Mouse (Mus musculus) testis, adult 2 months (tissue): ENCODE measurements around the gene Hmgcs1. TPM values are rescaled to one million over a fixed set of nuclear protein-coding genes. Genes with fewer than 3 reads are reported as not detected.
"Not testable (repeated sequence)": the region's sequence is repeated elsewhere in the genome, so short reads cannot be mapped to it uniquely, and the experiment has no call there.

Experiments used
- H3K27ac ChIP-seq: fragments of 200-500 bp; 2 replicates; pipeline ENCODE4 v1.5.1; 2012; ENCODE audit warnings: low read depth, low read length; ENCODE audit not compliant: control insufficient read depth, insufficient read depth
- H3K27me3 ChIP-seq: fragments of 200-500 bp; 2 replicates; pipeline ENCODE4 v1.6.1; 2012; ENCODE audit warnings: mild to moderate bottlenecking, low read length, moderate library complexity; ENCODE audit not compliant: control insufficient read depth, insufficient read depth
- H3K36me3 ChIP-seq: fragments of 200-500 bp; 2 replicates; pipeline ENCODE4 v1.6.1; 2012; ENCODE audit warnings: mild to moderate bottlenecking, low read length; ENCODE audit not compliant: control insufficient read depth, insufficient read depth
- H3K4me1 ChIP-seq: fragments of 200-500 bp; 2 replicates; pipeline ENCODE4 v1.6.1; 2012; ENCODE audit warnings: low read length; ENCODE audit not compliant: control insufficient read depth, insufficient read depth
- H3K4me3 ChIP-seq: fragments of 200-500 bp; 2 replicates; pipeline ENCODE4 v1.5.1; 2012; ENCODE audit warnings: low read depth, mild to moderate bottlenecking, low read length, moderate library complexity, mixed read lengths; ENCODE audit not compliant: control insufficient read depth
- CTCF ChIP-seq: fragments of 200-500 bp; IDR thresholded peaks from 2 replicates; pipeline ENCODE4 v1.5.1; 2012; ENCODE audit warnings: low read depth, mild to moderate bottlenecking, inconsistent platforms, low read length, moderate library complexity; ENCODE audit not compliant: control insufficient read depth, insufficient read depth, insufficient replicate concordance
- POLR2A ChIP-seq: fragments of 200-500 bp; IDR thresholded peaks from 2 replicates; pipeline ENCODE4 v1.6.1; 2012; ENCODE audit warnings: low read depth, mild to moderate bottlenecking, inconsistent platforms, low read length, moderate library complexity; ENCODE audit not compliant: control insufficient read depth
- polyA plus RNA-seq: library from polyadenylated mRNA; depleted of rRNA; stranded (reverse); fragments of >200 nt; gene quantifications from 2 replicates; pipeline ENCODE4 v1.2.3, GENCODE M21; 2012

Hmgcs1 gene
- polyA plus RNA-seq, 1 experiment: 27.6 TPM

DNA sequence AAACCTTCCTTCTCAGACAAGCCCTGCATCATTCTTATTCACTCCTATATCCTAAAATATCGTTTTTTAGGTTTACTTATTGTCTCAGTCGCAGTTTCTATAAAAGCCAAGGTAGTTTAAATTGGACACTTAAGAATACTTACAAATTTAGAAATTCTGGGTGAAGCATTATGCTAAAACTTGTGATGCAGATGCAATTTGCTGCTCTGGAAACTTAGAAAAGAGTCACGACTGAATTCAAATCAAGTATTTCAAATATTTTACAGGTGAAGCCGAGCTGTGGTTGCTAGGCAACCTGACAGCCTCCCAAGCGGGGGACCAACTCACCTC, 505 bp upstream of the Hmgcs1 start:
- no peaks in the 10 kb centered on the region for H3K27me3 ChIP-seq
- TF ChIP-seq POLR2A: no peak
- TF ChIP-seq CTCF: no peak
- H3K4me3 ChIP-seq: peak overlapping the region; percentile 94
- H3K27ac ChIP-seq: peak overlapping the region; percentile 45
- H3K36me3 ChIP-seq: no peaks in the 10 kb centered on the region
- peaks cover 2% of the 10 kb centered on the region for H3K4me1 ChIP-seq

DNA sequence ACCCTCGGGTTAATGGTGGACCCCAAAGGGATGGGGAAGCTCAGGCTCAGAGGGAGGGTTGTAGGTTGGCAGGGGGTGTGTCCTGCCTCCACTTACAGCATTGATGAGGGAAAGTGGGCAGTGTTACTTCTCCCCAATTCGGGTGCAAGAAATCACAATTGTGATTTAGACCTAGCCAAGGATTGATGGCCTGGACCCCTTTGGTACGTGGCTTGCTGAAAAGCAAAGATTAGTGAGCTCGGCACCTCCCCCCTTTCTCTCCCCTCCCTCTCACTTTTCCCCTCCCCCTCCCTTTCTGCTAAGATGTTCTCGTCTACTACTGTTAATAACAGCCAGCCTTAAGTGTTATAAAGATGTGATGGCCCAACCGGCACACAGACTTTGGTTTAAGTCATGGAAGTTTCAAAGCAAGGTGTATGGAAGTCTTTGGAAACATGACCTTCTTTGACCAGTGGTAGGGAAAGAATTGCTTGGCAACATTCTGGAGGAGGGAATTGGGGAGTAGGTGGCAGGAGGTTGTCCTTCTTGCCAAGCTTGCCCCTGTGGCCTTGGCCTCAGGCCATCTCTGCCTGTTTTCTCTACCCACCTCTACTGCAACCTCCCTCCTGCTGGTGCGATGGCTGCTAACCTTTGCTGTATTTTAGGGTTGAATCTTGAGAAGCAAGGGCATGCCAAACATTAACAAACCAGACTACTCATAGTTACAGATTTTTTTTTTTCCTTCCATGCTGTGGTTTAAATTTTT, 869 bp downstream of the Hmgcs1 start:
- H3K27me3 ChIP-seq: no peaks in the 10 kb centered on the region
- peak overlapping the region; percentile 87 for H3K27ac ChIP-seq
- TF ChIP-seq CTCF (no peak), POLR2A (no peak; the same call in 1 of the 2 replicates)
- H3K36me3 ChIP-seq: no peaks in the 10 kb centered on the region
- peak overlapping the region; percentile 94 for H3K4me3 ChIP-seq
- H3K4me1 ChIP-seq: peaks cover 2% of the 10 kb centered on the region

- H3K4me1 ChIP-seq, H3K27me3 ChIP-seq, H3K36me3 ChIP-seq, H3K4me3 ChIP-seq, H3K27ac ChIP-seq: not testable (repeated sequence)
Measured at GRCm38 (mm10) chr13:119691958-119692357, 1.8 kb downstream of the Hmgcs1 start.

DNA sequence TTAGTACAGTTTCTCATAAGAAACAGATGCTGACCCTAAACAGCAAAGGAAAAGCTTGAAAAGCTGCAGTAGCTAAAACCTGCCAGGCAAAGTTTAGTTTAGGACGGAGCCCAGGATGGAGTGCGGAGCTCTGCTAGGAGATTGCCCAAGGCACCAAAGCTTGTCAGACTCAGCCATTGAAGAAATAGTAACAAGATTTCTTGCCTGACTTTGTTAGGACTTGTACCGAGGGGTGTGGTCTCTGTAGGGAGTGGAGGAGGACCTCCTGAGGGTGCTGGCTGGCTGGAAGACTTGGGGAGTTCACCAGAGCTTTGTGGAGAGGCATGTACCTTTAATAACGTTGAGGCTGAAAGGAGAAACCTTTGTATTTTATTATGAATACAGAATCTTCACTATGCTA, 5.5 kb downstream of the Hmgcs1 start:
- Histone ChIP-seq H3K4me1 (peaks cover 2% of the 10 kb centered on the region), H3K36me3 (no peaks in the 10 kb centered on the region), H3K4me3 (no peak overlapping the region), H3K27me3 (no peaks in the 10 kb centered on the region), H3K27ac (no peak overlapping the region)
- TF ChIP-seq CTCF (no peak), POLR2A (no peak)

DNA sequence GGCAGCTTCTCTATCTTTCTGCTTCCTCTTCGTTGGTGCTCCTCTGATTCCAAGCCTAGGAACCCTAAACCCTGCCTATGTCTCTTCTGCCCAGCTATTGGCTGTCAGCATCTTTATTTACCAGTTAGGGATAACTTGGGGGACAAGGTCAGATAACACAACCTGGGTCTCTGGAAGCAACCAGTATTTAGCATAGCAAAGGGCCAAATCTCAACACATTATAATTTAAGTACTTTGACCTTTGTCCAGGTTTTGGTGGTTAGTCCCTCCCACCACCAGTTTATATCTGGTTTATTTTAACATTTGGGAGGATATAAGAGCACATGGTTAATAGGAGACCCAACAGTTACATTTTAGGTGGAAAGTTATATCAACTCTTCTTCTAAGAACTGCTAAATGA, 6.3 kb downstream of the Hmgcs1 start:
- Histone ChIP-seq H3K4me3 (no peak overlapping the region), H3K4me1 (no peaks in the 10 kb centered on the region), H3K27ac (no peak overlapping the region), H3K36me3 (no peaks in the 10 kb centered on the region), H3K27me3 (no peaks in the 10 kb centered on the region)
- TF ChIP-seq POLR2A: no peak
- TF ChIP-seq CTCF: no peak

DNA sequence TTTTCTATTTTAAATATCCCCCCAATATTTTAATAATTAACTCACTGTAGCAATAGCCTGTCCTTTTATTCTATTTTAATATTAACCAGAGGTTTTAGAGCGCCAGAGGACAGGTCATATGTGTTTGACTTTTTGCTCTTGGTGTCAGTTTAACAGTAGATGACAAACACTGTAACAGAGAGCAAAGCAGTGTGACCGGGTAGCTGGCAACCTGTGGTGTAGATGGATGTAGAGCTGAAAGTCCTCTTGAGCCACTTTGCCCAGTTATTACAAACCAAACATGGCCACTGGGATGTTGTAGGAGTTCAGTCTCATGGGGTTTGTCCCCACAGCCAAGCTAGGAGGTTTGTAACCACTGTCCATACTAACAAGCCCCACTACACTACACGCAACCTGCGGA, 8.3 kb downstream of the Hmgcs1 start:
- Histone ChIP-seq H3K4me3 (no peak overlapping the region), H3K27ac (no peak overlapping the region), H3K4me1 (no peaks in the 10 kb centered on the region), H3K27me3 (no peaks in the 10 kb centered on the region), H3K36me3 (no peaks in the 10 kb centered on the region)
- TF ChIP-seq CTCF: no peak
- TF ChIP-seq POLR2A: no peak

- TF ChIP-seq CTCF: no peak
- no peak for TF ChIP-seq POLR2A
- no peak overlapping the region for H3K4me3 ChIP-seq
- no peak overlapping the region for H3K27ac ChIP-seq
- H3K36me3 ChIP-seq: no peaks in the 10 kb centered on the region
- no peaks in the 10 kb centered on the region for H3K27me3 ChIP-seq
- H3K4me1 ChIP-seq: no peaks in the 10 kb centered on the region
Measured at GRCm38 (mm10) chr13:119704280-119704679, 14.1 kb downstream of the Hmgcs1 start.

- not testable (repeated sequence) for H3K4me1 ChIP-seq, H3K27me3 ChIP-seq, H3K36me3 ChIP-seq, H3K4me3 ChIP-seq, H3K27ac ChIP-seq
Measured at GRCm38 (mm10) chr13:119706278-119706880, 16.2 kb downstream of the Hmgcs1 start.

DNA sequence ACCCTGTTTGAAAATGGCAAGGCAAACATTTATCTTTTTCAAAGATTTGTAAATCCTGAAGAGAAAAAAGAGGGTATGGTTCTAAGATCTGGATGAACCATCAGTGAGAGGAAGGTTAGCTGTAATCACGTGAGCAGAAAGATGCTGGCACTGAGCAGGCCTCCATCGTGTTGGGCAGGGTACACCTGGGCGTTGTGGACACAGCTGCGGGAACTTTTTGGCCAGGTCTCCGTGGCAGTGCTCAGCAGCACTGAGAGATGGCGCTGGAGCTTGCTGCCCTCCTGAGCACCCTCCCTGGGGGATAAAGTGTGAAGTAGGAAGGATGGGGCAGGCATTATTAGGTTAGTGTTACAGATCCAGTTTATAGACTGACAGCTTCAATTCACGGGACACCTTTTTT, 16.8 kb downstream of the Hmgcs1 start:
- Histone ChIP-seq H3K27ac (no peak overlapping the region), H3K4me1 (no peaks in the 10 kb centered on the region), H3K27me3 (no peaks in the 10 kb centered on the region), H3K4me3 (no peak overlapping the region), H3K36me3 (no peaks in the 10 kb centered on the region)
- TF ChIP-seq CTCF: no peak
- no peak for TF ChIP-seq POLR2A
